Mouse (Mus musculus) left cerebral cortex, postnatal 25 days (tissue): Measurements from ENCODE around the gene Mbnl2. TPM values are rescaled to one million over a fixed set of nuclear protein-coding genes. Genes with fewer than 3 reads are reported as not detected.
A peak's percentile ranks its signal among the peaks of the same experiment; 100 is the strongest.

ENCODE experiments used
- DNase-seq, 2 experiments: peaks; one replicate each; pipeline ENCODE4 v3.0.0; 2022; ENCODE audit warnings: low spot score in 2 of 2, mixed read lengths in 1 of 2
- intact Hi-C: fragments of 180-260 bp; cut with DNase I; formaldehyde crosslinking; loops from one replicate; pipeline ENCODE4 v1.15.1; 2025
- total RNA-seq, 2 experiments: library from RNA; stranded (reverse); gene quantifications; 2 replicates each; pipeline ENCODE4 v1.2.3; 2021

Gene Mbnl2
- 100 to 1,000 TPM; 244 to 245 TPM for total RNA-seq

- intact Hi-C loops = loop anchor here (5.0 kb wide), 5 partner anchors 103 to 202 kb away; partner anchors contain the start of gene Rap2a
- peak; percentile 94 to 99 for DNase-seq
Observed at GRCm38 (mm10) chr14:120275246-120276238, at the start of gene Mbnl2. Mbnl2 (plus strand) TSS chr14:120275669.

- intact Hi-C loops = no loop called here
- no peak for DNase-seq
Observed at GRCm38 (mm10) chr14:120232076-120232496, 43.4 kb upstream of the Mbnl2 start.

GRCm38 (mm10) chr14:120235610-120236009 lies 39.9 kb upstream of the Mbnl2 start:
- no peak for DNase-seq

DNA sequence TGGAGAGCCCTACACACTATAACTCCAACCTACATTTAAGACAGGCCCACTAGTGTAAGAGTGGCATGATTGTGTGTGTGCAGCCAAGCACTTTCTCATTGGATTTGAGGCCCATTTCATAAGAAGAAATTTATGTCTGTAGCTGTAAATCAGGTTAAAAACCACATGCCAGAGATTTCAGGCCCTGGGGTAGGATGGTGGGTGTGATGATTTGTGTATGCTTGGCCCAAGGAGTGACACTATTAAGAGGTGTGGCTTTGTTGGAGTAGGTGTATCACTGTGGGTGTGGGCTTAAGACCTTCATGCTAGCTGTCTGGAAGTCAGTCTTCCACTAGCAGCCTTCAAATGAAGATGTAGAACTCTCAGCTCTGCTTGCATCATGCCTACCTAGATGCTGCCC lies 37.0 kb upstream of the Mbnl2 start:
- intact Hi-C loops = no loop called here
- DNase-seq = no peak

More at GRCm38 (mm10) chr14:120235610-120236009, 39.9 kb upstream of the Mbnl2 start:
- intact Hi-C loops = no loop called here

DNA sequence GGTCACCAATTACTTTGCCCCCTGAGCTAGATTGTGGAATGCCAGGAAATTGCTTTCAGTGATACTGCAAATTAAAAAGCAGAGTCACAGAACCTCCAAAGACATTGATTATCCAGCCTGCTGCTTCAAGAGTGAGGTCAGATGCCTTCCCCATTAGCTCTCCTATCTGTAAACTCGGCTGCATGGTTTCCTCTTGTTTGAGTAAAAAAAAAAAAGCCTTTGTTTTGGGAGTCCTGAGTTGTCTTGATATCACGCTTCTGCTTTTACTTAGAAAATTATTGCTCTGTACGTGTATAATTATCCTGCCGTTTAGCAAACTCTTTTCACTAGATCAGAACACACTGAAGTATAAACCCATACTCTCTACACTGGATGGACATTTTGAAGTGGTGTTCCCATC lies 35.3 kb upstream of the Mbnl2 start:
- intact Hi-C loops = no loop called here
- no peak for DNase-seq

GRCm38 (mm10) chr14:120242711-120243110 lies 32.8 kb upstream of the Mbnl2 start:
- DNase-seq = no peak
- intact Hi-C loops = no loop called here

GRCm38 (mm10) chr14:120245081-120245705 lies 30.3 kb upstream of the Mbnl2 start:
- intact Hi-C loops = no loop called here
- peak in 1 of 2 experiments; percentile 57 for DNase-seq

DNA sequence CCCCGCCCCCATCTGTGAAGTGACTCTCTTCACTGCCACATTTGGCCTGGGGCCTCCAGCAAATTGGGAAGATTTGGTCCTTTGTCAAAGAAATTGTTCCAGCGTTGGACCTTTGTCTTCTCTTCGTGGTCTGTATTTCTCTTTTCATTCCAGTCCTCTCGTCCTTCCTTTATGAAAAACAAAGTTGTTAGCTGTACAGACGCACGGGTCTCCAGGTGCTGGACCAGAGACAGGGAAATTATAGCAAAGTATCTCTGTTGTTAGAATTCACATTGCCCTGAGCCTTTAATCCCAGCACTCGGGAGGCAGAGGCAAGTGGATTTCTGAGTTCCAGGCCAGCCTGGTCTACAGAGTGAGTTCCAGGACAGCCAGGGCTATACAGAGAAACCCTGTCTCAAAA lies 22.1 kb upstream of the Mbnl2 start:
- DNase-seq = no peak
- intact Hi-C loops = no loop called here

DNA sequence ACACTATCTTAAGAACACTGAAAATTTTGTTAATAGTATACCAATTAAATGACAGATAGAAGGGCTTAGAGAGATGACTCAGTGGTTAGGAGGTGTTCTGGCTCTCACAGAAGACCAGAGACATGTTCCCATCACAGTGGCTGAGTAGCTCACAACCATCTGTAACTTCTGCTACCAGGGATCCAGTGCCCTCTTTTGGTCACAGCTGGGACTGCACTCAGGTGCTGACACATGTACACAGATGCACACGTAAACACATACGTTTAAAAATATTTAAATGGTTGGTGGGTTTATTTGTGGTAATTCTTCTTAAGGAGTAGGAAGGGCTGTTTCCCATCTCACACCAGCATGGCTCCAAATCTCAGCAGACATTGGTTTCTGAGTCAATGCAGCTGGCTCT lies 19.3 kb upstream of the Mbnl2 start:
- no peak for DNase-seq
- intact Hi-C loops = no loop called here

DNA sequence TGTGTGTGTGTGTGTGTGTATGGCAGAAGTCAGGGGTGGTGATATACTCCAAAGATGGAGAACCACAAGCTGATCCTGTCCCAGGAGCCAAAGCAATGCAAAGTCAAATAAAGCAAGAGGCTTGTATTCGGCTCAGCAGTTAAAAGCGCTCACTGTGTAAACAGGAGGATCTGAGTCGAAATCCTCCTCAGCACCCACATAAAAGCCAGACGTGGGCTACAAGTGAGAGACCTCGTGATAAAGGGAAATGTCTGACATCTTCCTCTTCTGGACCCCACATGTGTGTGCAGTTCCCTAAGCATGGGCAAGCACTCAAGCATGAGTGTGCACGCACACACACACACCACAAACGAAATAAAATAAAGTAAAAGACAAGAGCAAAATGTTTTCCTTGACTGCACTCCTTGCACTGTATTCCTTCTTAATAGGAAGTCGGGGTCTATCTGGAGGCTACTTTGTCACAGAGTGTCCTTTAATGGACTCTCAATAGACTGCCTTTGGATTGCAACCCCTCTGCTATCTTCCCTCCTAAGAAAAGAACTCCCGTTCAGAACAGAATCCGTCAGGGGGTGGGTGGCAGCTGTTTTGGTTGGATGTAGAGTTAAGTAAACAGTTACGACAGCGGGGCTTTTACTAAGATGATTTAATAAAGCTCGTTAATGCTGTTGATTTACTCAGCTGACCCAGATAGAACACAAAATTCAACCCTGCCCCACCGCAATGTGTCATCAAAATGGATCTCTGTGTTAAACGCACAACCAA lies 18.7 kb upstream of the Mbnl2 start:
- DNase-seq = peak in 1 of 2 experiments; percentile 7
- intact Hi-C loops = no loop called here

DNA sequence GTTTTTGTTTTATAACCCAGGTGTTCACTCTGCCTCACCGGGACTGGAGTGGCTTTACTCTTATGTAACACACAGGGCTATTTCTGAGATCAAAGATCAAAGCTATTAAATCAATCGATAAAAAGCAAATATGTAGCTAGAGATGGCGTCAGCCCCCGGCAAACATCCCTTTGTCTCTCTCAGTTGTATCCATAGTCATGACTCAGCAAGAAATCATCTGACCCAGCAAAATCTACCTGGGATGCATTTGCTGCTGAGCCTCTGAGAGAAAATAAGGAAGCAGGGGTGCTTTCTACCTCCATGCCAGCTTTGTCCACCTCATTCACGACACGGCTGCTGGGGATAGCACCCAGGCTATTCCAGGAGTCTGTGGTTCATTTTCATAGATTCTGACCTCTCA lies 18.0 kb upstream of the Mbnl2 start:
- no peak for DNase-seq
- intact Hi-C loops = no loop called here

GRCm38 (mm10) chr14:120259426-120259825 lies 16.0 kb upstream of the Mbnl2 start:
- DNase-seq = no peak

GRCm38 (mm10) chr14:120261606-120262005 lies 13.9 kb upstream of the Mbnl2 start:
- no peak for DNase-seq
- intact Hi-C loops = loop anchor here (1.0 to 5.0 kb wide), 4 partner anchors 36 to 184 kb away; no protein-coding TSS in a partner anchor

More at GRCm38 (mm10) chr14:120259426-120259825, 16.0 kb upstream of the Mbnl2 start:
- intact Hi-C loops = no loop called here

DNA sequence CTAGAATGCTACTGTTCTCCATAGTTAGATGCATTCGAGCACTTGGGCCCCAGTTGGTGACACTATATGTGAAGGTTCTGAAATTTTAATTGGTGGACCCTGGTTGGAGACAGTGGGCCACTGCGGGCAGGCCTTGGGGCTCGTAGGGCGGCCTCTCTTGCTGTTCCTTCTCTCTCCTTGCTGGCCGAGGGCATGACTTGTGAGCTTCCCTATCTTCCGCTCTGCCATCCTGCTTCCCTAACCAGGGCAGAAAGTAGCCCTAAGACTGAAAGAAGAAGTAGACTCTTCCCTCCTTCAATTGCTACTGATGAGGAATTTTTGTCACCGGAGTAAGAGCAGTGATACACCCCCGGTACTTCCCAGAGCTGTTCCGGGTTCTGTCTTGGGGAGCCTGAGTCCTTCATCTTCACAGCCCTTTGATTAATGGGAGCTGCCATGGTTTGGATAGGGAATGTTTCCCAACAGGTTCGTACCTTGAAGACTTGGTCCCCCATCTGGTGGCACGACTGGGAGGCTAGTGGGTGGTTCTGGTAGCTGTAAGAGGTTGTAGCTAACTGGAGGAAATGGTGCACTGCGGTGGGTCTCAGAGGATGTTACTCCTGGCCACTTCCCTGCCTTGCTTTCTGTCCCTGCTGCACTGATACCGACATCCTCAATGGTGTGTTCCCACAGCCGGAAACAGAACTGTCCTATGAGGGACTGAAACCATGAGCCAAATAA lies 12.6 kb upstream of the Mbnl2 start:
- intact Hi-C loops = loop anchor here (2.0 to 5.0 kb wide), 3 partner anchors 126 to 186 kb away; no protein-coding TSS in a partner anchor
- no peak for DNase-seq

DNA sequence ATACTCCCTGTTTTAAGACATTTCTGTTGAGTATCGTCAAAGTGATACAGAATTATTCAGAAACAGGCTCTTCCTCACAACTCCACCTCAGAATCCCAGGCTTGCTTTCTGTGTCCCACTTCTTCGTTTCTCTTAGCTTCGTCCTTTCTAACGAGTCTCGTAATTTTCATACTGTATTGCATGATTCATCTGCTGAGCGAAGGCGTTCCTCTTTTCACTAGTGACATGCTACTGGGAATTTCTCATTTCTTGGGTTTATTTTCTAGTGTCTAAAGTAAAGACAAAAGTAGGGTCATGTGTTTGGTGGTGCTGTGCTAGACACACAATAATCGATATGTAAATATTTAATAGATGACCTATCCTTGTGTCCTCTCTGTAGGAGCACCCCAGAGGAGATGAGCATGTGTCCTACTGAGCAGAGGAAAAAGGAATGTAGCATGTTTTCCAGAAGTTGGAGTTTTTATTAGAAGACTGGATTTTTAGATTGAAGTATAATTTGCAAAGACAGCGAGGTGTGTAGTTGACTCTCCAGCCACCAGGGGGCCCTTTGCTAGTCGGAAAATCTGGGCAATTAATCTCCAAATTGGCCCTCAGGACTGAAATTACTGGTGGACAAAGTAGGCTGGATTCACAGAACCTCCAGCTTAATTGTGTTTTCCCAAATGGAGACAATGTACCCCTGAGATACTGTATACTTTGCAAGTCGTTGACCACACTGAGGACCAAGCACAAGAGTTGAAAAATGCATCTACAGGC lies 11.9 kb upstream of the Mbnl2 start:
- intact Hi-C loops = loop anchor here (2.0 to 5.0 kb wide), 3 partner anchors 127 to 186 kb away; no protein-coding TSS in a partner anchor
- peak in 1 of 2 experiments; percentile 62 for DNase-seq

- intact Hi-C loops = no loop called here
- DNase-seq = no peak
Observed at GRCm38 (mm10) chr14:120265886-120266285, 9.6 kb upstream of the Mbnl2 start.

- DNase-seq = no peak
- intact Hi-C loops = no loop called here
Observed at GRCm38 (mm10) chr14:120267130-120267529, 8.3 kb upstream of the Mbnl2 start.

DNA sequence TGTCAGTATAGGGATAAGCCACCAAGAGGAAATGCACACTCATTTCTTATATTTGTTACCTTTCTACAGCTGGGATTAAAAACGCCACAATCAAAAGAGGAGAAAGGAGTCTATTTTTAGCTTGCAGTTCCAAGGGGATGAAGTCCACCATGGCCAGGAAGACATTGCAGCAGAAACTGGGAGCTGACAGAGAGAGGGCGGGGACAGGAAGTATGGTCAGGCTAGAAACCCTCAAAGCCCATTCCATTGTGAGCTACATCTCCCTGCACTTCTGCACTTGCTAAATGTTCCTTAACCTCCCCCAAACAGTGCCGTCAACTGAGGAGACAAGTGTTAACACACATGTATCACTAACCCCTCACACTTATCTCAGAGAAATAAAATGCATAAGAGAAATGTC lies 5.4 kb upstream of the Mbnl2 start:
- intact Hi-C loops = no loop called here
- DNase-seq = no peak
